Mouse (Mus musculus) intestine, postnatal 0 days (tissue): ENCODE data around the gene Rapgef5. TPM values are rescaled to one million over a fixed set of nuclear protein-coding genes. Genes with fewer than 3 reads are reported as not detected.

Experiments
- ATAC-seq: fragments of 200-750 bp; cut with Nextera tagmentation; 2 replicates; pipeline ENCODE4 v1.8.0; 2017; ENCODE audit warnings: mild to moderate bottlenecking, moderate TSS enrichment, moderate library complexity
- H3K27ac ChIP-seq: fragments of 300-500 bp; sonication (generic); 2 replicates; pipeline ENCODE4 v1.5.1; 2014; ENCODE audit warnings: mild to moderate bottlenecking, low read depth, low read length, moderate library complexity
- H3K27me3 ChIP-seq: fragments of 300-500 bp; sonication (generic); replicated peaks from 2 replicates; pipeline ENCODE4 v1.6.1; 2014; ENCODE audit warnings: low read length, mixed read lengths; ENCODE audit not compliant: control insufficient read depth, insufficient read depth
- H3K36me3 ChIP-seq: fragments of 300-500 bp; sonication (generic); 2 replicates; pipeline ENCODE4 v1.6.1; 2014; ENCODE audit warnings: mild to moderate bottlenecking, moderate library complexity; ENCODE audit not compliant: control insufficient read depth, insufficient read depth
- H3K4me1 ChIP-seq: fragments of 300-500 bp; sonication (generic); replicated peaks from 2 replicates; pipeline ENCODE4 v1.6.1; 2014; ENCODE audit warnings: antibody characterized with exemption, low read length, mixed read lengths; ENCODE audit not compliant: control insufficient read depth, insufficient read depth
- H3K4me2 ChIP-seq: fragments of 300-500 bp; sonication (generic); replicated peaks from 2 replicates; pipeline ENCODE4 v1.6.1; 2014; ENCODE audit warnings: low read depth, mild to moderate bottlenecking, moderate library complexity
- H3K4me3 ChIP-seq: fragments of 300-500 bp; sonication (generic); 2 replicates; pipeline ENCODE4 v1.5.1; 2014; ENCODE audit warnings: low read depth, low read length
- H3K9ac ChIP-seq: fragments of 300-500 bp; sonication (generic); 2 replicates; pipeline ENCODE4 v1.6.1; 2014; ENCODE audit warnings: mild to moderate bottlenecking, low read depth, low read length
- H3K9me3 ChIP-seq: fragments of 300-500 bp; sonication (generic); 2 replicates; pipeline ENCODE4 v1.6.1; 2016; ENCODE audit warnings: mixed run types; ENCODE audit not compliant: control insufficient read depth
- CTCF ChIP-seq: sonication (generic); IDR thresholded peaks from 2 replicates; pipeline ENCODE4 v1.5.1; 2016; ENCODE audit warnings: low read depth, mild to moderate bottlenecking, control low read depth, antibody characterized with exemption, moderate library complexity
- WGBS: fragments of 180-500 bp; shearing (Covaris S2); extraction: QIAGEN DNeasy Blood & Tissue Kit; methylation state at CpG from one replicate; pipeline ENCODE4 v1.1.7; 2014; 5-methylcytosine and 5-hydroxymethylcytosine counted together
- polyA plus RNA-seq: library from polyadenylated mRNA; unstranded; fragments of >200 nt; fragmentation: Nextera tagmentation; extraction: Ambion mirVana; gene quantifications from 2 replicates; pipeline ENCODE4 v1.2.1, GENCODE M21; 2015

The Rapgef5 gene
- polyA plus RNA-seq, 1 experiment from 2014 or later, result 3.7 TPM

DNA sequence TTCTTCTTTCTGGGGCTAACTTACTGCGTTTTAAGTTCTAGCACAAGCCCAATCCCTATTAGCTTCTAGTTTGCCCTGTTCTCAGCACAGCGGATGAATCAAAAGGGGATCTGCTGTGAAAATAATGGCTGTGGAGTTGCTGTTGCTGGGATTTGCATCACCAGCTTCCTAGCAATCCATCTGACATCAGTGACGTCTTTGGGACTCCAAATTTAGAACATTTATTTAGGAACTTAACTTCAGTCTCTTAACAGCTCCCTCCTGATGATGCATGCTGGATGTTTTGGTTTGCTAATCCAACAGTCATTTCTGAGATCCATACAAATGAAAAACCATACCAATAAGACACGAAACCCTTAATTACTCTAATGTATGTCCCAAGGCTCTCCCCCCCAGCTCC, 289.3 kb downstream of the Rapgef5 start:
- Histone ChIP-seq H3K4me1 (no peaks in the 10 kb centered on the region), H3K36me3 (no peaks in the 10 kb centered on the region), H3K27ac (no peak overlapping the region), H3K9me3 (no peaks in the 10 kb centered on the region), H3K9ac (no peak overlapping the region), H3K27me3 (0 out of 2 replicates have a peak, but pooled peaks cover 2% of the 10 kb centered on the region), H3K4me3 (no peak overlapping the region), H3K4me2 (no peak overlapping the region)
- 78% methylated on average over 4 of the region's 4 CpGs for WGBS
- ATAC-seq, result no peak
- TF ChIP-seq CTCF, result no peak

DNA sequence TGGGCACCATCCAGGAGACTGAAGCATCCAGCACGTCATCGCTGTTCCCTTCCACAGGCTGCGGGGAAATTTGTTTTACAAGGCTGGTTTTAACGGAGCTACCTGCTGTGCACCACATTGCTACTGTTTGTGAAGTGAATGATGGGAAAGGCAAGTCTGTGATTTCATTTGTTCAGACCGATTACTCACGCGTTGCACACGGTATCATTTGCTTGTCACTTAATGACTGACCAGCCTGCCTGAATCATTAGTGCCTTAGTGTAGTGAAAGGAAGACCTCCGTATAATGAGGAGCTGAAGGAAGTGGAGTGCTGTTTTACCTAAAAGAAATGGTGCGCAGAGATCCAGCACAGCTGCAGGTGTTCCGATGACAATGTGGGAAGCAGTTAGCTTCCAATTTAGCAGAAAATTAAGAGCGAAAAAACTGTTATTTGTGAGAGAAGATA, 289.8 kb downstream of the Rapgef5 start:
- TF ChIP-seq CTCF, result no peak
- H3K27ac ChIP-seq, result no peak overlapping the region
- no peaks in the 10 kb centered on the region for H3K4me1 ChIP-seq
- H3K4me3 ChIP-seq, result no peak overlapping the region
- no peak for ATAC-seq
- H3K36me3 ChIP-seq, result no peaks in the 10 kb centered on the region
- no peak overlapping the region for H3K4me2 ChIP-seq
- H3K9ac ChIP-seq, result no peak overlapping the region
- WGBS, result 69% methylated on average over 12 of the region's 12 CpGs
- H3K9me3 ChIP-seq, result no peaks in the 10 kb centered on the region
- 0 out of 2 replicates have a peak, but pooled peaks cover 2% of the 10 kb centered on the region for H3K27me3 ChIP-seq

DNA sequence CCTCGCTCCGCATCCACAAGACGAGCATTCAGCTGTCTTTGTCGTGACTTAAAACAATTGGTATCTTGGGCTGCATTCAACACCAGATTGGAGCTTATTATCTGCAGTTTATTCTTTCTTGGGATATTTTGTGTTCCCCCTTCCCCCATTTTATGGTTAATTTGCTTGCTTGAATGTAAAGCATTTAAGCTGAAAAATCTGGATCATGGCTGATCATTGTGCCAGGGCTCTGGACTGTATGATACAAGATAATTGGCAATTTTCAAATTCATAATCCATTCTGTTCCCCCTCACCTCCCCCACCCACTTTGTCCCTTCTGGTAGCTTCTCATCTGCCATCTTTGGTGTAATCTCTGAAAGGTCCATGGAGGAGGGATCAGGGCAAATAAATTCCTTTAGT, 290.2 kb downstream of the Rapgef5 start:
- TF ChIP-seq CTCF, result no peak
- ATAC-seq, result no peak
- Histone ChIP-seq H3K4me2 (no peak overlapping the region), H3K27me3 (0 out of 2 replicates have a peak, but pooled peaks cover 2% of the 10 kb centered on the region), H3K36me3 (no peaks in the 10 kb centered on the region), H3K4me3 (no peak overlapping the region), H3K9ac (no peak overlapping the region), H3K27ac (no peak overlapping the region), H3K9me3 (no peaks in the 10 kb centered on the region), H3K4me1 (no peaks in the 10 kb centered on the region)
- WGBS, result 85% methylated on average over 4 of the region's 4 CpGs

DNA sequence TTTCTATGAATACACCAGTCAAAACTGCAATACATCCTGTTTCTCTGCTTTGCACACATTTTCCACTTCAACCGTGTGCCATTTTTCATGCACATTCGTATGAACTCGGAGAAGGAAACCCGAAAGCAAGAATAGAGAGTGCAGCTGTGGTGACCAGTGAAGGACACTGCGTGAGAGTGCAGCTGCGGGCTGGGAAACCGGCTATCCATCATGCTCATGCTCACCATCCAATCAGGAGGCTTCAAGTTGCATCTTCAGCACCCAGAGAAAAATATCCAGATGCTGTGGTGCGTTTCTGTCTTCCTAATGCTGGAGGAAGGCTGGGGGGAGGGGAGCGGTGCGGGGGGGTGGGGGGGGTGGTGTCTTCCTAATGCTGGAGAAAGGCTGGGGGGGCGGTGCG, 291.4 kb downstream of the Rapgef5 start:
- H3K9me3 ChIP-seq, result no peaks in the 10 kb centered on the region
- H3K4me3 ChIP-seq, result no peak overlapping the region
- ATAC-seq, result no peak
- no peaks in the 10 kb centered on the region for H3K4me1 ChIP-seq
- no peaks in the 10 kb centered on the region for H3K36me3 ChIP-seq
- no peak overlapping the region for H3K4me2 ChIP-seq
- 34% methylated on average over 7 of the region's 12 CpGs for WGBS
- H3K27me3 ChIP-seq, result 0 out of 2 replicates have a peak, but pooled peaks cover 2% of the 10 kb centered on the region
- no peak overlapping the region for H3K27ac ChIP-seq
- no peak overlapping the region for H3K9ac ChIP-seq
- no peak for TF ChIP-seq CTCF

DNA sequence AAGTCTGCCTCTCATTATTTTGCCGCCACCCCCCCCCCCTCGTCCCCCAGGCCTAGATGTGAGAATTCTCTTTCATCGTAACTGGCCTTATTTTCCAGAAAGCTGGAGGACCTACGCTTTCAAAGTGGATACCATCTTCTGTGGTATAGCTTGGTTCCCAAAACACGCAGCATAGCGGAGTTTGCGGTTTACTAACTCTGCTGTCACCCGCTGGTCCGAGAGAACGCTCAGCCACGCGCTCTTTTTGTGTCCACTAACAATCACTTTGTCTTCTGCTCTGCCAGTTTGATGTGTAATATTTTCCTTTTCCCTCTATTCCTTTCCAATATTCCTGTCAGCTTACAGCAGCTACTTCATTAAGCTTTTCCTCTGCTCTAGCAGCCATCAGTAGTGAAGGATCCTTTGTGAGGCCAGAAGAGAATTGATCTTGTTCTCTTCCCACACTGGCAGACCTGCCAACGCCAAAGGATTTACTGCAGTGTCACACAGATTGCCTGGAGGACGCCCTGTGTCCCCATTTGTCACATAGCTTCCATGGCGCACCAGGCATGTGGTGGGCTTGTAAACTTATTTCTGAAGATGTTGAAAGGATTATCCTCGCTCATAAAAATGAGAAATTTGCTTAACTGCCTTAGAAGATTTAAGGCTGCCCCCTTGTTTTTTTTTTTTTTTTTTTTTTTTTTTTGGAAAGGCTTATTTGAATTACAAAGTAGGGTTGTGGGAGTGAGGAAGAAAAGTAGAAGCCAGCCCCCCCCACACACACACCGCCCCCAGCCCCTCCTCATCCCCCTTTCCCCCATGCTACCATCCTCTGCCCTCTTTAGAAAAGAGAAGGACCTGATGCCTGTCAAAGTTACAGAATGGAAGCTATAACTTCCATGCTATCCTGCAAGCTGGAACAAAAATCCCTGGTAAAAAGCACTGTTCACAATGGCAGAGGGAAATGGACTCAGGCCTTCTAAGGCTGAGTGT, 292.4 kb downstream of the Rapgef5 start:
- no peak overlapping the region for H3K27ac ChIP-seq
- no peaks in the 10 kb centered on the region for H3K36me3 ChIP-seq
- H3K4me2 ChIP-seq, result no peak overlapping the region
- H3K4me3 ChIP-seq, result no peak overlapping the region
- H3K9ac ChIP-seq, result no peak overlapping the region
- TF ChIP-seq CTCF, result no peak
- no peaks in the 10 kb centered on the region for H3K4me1 ChIP-seq
- no peaks in the 10 kb centered on the region for H3K9me3 ChIP-seq
- no peak for ATAC-seq
- 0 out of 2 replicates have a peak, but pooled peaks cover 2% of the 10 kb centered on the region for H3K27me3 ChIP-seq
- WGBS, result 57% methylated on average over 17 of the region's 17 CpGs
